Mouse (Mus musculus): ENCODE data around the gene Dglucy.

GRCm38 (mm10) chr12:100857791-100858190 lies 78.9 kb downstream of the Dglucy start:
- no peak for TF ChIP-seq EP300 (optimal IDR thresholded peaks at IDR 0.05)
- TF ChIP-seq CTCF (IDR thresholded peaks at IDR 0.05; ENCODE audit: low read depth) = no peak

Data from stomach, postnatal 0 days (tissue).